Mouse (Mus musculus): ENCODE measurements around the gene Svep1. TPM values are rescaled to one million over a fixed set of nuclear protein-coding genes. Genes with fewer than 3 reads are reported as not detected.

Svep1 gene
- polyA plus RNA-seq, 1 experiment from 2014 or later: 13.4 TPM

DNA sequence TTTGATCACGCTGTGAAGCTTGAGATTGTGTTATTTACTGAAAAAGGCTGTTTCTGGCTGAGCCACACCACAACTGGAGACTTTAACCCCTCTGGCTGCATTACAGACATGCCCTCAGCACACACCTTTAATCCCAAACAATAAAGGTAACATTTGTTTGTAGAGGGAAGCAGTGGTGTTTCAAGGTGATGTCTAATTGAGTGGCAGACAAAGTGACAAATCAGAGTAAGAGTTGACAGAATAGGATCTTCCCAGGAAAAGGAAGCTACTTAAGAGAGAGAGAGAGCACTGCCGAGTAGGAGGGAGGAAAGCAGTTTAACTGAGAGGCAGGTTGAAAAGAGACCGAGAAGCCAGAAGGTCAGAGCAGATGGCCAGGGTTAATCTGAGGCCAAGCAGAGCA lies 203.2 kb downstream of the Svep1 start:
- Histone ChIP-seq H3K27ac (ENCODE audit: low read length) (no peak overlapping the region), H3K4me1 (replicated peaks; ENCODE audit: control insufficient read depth, insufficient read depth, low read length) (no peaks in the 10 kb centered on the region), H3K4me2 (ENCODE audit: low read depth, low read length) (no peak overlapping the region), H3K27me3 (ENCODE audit: control insufficient read depth, insufficient read depth, low read depth, low read length) (no peaks in the 10 kb centered on the region), H3K4me3 (ENCODE audit: low read length) (no peak overlapping the region), H3K36me3 (ENCODE audit: control insufficient read depth, insufficient read depth, low read length) (no peaks in the 10 kb centered on the region), H3K9me3 (ENCODE audit: control insufficient read depth, low read length) (no peaks in the 10 kb centered on the region), H3K9ac (ENCODE audit: low read length) (no peak overlapping the region)
- no peak for ATAC-seq (ENCODE audit: low read depth)
- 59% methylated on average over 3 of the region's 3 CpGs for WGBS

Other genes with a start within 250 kb of the Svep1 start
- gene Txndc8, start 197.7 kb downstream of the Svep1 start, polyA plus RNA-seq (2015; fragmentation: Nextera tagmentation; extraction: Ambion mirVana): not detected in 2 replicates
- gene Musk, start 79.1 kb upstream of the Svep1 start, polyA plus RNA-seq (2015; fragmentation: Nextera tagmentation; extraction: Ambion mirVana): 0.06 and 0.16 TPM in 2 replicates

Measured in lung, embryonic 16.5 days (tissue).